Mouse (Mus musculus) left cerebral cortex, adult 8-10 months (tissue): ENCODE data around the gene Gak. TPM values are rescaled to one million over a fixed set of nuclear protein-coding genes. Genes with fewer than 3 reads are reported as not detected.
A peak's percentile ranks its signal among the peaks of the same experiment; 100 is the strongest.

Experiments
- DNase-seq, 2 experiments: peaks; one replicate each; pipeline ENCODE4 v3.0.0; 2022; ENCODE audit warnings: low spot score in 2 of 2
- total RNA-seq, 4 experiments: library from RNA; stranded (reverse); gene quantifications; 2 replicates each; pipeline ENCODE4 v1.2.4; 2022

Gene Gak
- total RNA-seq, 4 experiments from 2014 or later = 97.5 to 105 (median 99.5) TPM

DNA sequence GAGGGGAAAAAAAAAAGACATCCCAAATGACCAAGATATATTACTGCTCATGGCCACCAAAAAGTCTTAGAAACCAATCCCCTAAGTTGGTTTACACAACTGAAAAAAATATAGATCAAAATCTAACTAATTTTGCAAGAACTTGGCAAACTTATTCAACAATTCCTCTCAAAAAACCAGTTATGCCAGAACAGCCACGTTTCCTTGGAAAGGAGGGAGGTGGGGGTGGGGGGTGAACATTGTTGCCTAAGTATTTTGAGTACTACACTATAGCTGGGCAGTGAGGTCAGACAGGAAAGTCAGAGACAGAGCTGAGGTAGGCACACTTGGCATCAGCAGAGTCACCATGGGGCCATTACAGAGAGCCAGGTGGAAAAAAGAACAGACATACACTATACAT, 29.6 kb downstream of the Gak start:
- no peak for DNase-seq

- peak; percentile 23 to 72 for DNase-seq
These were observed 48.1 kb downstream of the Gak start for GRCm38 (mm10) chr5:108581361-108581891.

DNA sequence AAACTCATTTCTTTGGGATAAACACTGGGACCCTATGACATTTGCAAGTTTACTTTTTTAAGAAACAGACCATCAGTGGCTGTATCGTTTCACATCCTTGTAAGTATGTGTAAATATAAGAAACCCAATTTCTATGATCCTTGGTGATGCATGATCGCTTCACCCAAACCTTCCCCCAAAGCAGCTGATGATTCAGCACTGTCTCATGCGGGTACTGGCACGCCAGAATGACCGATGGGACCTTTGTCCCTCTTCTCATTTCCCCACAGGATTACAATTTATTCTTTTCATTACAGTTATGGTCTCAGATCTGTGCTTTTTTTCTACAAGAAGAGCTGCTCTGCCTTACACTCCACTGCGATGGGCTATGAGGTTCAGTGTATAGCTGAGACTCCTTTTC, 56.5 kb downstream of the Gak start:
- DNase-seq = no peak

DNA sequence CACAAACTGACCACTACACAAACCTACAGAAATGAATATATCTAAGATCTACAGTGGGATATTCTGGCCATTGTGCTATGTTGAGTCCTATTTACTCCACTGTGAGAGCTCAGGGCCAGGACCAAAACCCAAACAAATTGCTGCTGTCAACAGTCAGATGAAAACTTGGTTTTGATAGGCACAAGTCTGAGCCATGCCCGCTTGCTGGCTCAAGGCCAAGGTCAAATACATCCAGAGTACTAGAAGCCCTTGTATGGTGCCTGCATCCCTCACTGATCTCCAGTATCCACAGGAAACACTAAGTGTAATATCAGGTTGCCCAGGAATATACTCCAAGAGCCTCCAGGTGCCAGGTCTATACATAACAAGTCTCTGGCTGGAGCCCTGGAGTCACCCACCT, 58.6 kb downstream of the Gak start:
- DNase-seq = no peak

DNA sequence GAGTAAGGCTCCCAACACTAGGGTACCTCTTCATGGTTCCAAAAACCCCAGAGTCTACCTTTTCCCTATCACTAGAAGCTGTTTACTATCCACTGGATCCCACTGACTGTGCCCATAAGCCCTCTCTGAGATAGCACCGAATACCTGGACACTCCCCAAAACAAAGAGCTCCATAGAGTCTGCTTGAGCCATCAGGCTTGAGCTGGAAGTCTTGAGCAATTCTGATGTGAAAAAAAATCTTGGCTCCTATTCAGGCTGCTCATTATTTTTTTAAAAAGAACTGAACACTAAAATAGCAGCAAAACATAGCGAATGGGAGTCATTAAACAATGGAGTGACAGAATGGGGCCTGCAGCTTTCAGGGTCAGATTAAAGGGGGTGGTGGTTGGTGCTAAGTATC, 62.5 kb downstream of the Gak start:
- no peak for DNase-seq

- no peak for DNase-seq
These were observed 63.0 kb downstream of the Gak start for GRCm38 (mm10) chr5:108566523-108566922.

- no peak for DNase-seq
These were observed 64.2 kb downstream of the Gak start for GRCm38 (mm10) chr5:108565381-108565780.

GRCm38 (mm10) chr5:108564346-108564745, 65.2 kb downstream of the Gak start:
- no peak for DNase-seq

DNA sequence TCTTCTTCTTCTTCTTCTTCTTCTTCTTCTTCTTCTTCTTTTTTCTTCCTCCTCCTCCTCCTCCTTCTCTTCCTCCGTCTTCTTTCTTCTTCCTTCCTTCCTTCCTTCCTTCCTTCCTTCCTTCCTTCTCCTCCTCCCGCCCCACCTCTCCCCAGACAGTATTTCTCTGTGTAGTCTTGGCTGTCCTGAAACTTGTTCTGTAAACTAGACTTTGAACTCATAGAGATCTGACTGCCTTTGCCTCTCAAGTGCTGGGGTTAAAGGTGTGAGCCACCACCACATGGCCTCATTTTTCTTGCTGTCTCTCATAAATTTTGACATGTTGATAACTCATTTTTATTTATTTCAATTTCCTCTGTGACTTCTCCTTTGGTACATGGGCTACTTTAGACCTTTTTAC, 67.1 kb downstream of the Gak start:
- DNase-seq = no peak

GRCm38 (mm10) chr5:108556986-108557385, 72.6 kb downstream of the Gak start:
- DNase-seq = no peak

GRCm38 (mm10) chr5:108554041-108554440, 75.5 kb downstream of the Gak start:
- no peak for DNase-seq

DNA sequence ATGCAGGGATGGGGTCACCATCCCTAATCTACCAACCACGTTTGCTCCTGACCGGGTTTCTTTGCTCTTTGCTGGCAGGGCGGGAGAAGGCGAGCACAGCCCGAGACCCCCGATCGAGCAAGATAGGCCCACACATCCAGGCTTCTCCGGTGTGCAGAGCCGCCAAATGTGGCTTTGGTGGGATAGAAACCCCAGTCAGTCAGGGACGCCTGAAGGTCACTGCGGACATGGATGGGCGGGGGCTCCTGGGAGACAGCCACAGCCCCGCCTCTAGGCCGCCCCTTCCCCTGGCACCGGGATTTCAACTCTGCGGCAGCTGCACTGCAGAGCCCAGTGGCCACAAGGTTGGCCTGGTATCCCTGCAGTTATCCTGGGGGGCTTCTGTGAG, 79.4 kb downstream of the Gak start:
- DNase-seq = no peak

DNA sequence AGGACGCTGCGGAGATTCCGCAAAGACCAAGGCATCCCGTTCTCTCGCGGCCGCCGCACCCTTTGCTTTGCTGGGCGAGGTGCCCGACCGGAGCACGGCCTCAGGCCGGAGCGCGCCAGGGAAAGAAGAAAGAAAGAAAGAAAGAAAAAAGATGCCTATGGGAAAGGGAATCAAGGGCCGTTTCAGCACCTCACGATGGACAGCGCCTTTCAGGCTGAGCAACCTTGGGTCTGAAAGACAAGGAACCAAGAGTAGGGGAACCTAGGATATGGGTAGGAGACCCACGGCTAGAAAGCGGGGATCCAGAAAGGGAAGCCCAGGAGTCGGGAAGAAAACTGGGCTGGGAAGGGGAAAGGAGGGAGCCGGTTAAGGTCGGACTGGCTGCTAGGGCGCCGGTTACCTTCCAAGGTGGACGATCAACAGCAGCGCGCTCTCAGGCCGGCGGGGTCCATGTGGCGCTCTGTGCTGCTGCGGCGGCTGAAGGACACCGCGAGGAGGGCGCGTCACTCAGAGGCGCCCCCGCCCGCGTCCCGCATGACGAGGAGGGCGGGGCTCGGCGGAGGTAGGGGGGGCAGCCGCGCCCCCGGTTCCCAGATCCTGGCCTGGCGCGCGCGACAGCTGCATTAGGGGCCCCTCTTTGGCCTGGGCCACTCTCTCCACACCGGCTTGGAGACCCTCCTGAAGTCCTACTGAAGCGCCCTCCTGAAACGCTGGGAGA, 79.9 kb downstream of the Gak start, which contains the start of gene Cplx1:
TSS of gene Cplx1 (minus strand) at position 536 of the 718 bp plus-strand sequence.
- DNase-seq = peak; percentile 56 to 72

GRCm38 (mm10) chr5:108549137-108549488, 80.4 kb downstream of the Gak start:
- DNase-seq = no peak

DNA sequence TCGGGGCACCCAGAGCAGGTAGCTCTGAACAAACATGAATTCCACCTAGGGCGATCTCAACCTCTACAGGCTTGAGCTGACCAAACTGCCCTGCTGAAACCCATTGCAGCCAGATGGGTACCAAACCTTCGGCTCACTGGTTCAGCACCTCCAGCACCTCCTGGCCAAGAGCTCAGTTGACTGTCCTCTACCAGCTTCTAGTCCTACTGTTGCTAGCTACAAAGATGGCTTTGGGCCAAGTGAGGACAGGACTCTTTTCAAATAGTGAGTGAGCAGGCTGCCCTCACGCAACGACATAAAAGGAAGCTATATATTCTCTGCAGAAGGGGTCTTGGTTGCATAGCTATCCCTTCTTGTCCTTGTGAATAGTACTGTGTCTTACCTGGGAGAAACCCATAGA, 81.9 kb downstream of the Gak start:
- no peak for DNase-seq

- no peak for DNase-seq
These were observed 85.9 kb downstream of the Gak start for GRCm38 (mm10) chr5:108543516-108544291.

DNA sequence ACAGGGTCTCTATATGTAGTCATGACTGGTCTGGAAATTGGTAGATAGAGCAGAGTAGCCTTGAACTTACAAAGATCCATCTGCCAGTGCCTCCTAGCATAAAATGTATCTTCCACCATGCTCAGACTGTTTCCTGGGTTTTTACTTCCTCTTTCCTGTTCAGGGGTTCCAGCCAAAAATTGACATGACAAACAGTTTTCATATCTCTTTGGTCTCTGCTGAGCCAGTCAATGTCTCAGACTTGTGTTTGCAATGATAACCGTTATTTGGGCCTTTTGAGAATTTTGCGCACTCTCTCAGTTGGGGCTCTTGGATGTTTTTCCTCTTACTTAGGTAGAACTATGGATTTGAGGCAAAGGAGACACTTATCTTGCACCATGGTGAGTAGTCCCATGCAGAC, 95.4 kb downstream of the Gak start:
- DNase-seq = no peak

- DNase-seq = peak in 1 of 2 experiments; percentile 50
These were observed 107.0 kb downstream of the Gak start for GRCm38 (mm10) chr5:108522597-108522996.

- peak in 1 of 2 experiments; percentile 38 for DNase-seq
These were observed 107.7 kb downstream of the Gak start for GRCm38 (mm10) chr5:108521896-108522295.

DNA sequence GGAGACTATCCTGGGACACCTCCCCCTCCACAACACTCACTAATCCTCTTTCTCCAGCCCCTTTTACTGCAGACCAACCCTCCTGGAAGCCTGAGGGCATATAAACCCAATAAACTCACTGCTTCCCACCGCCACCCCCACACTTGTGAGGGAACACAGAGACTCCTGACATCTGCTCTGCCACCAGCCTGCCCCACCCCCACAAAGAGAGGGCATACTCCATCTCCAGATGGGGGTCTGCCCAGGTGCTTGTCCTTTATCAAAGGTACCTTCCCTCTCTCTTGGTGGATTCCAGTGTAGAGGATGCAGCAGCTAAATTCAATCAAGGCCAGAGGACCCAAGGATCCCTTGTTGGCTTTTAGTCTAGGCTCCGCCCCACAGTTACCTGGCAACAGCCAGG, 108.5 kb downstream of the Gak start:
- DNase-seq = no peak

DNA sequence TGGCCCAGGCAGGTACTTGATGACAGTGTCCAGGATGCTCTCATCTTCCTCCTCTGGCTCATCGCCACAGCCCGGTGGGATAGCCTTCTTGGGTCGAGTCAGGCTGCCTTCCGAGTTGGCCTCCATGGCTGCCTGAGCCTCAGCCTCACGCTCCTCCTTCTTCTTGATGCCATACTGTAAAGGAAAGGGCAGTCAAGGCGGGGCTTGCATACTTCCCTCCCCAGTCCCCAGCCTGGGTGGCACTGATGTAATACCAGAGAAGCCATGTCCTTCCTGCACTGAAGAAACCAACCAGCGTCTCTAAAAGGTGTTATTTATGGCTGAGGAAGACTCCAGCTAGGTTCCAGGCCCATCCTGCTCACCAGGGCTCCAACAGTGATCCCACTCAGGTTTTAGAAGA, 109.4 kb downstream of the Gak start:
- DNase-seq = no peak
